Mouse (Mus musculus) ES-Bruce4 (cell line): ENCODE measurements around the gene AW551984. TPM values are rescaled to one million over a fixed set of nuclear protein-coding genes. Genes with fewer than 3 reads are reported as not detected.

Experiments used
- H3K27ac ChIP-seq: 2 replicates; pipeline ENCODE4 v1.5.1; 2012; ENCODE audit warnings: low read length, inconsistent platforms; ENCODE audit not compliant: insufficient read depth
- H3K27me3 ChIP-seq: 2 replicates; pipeline ENCODE4 v1.6.1; 2012; ENCODE audit warnings: mild to moderate bottlenecking, low read length, inconsistent platforms; ENCODE audit not compliant: control insufficient read depth, poor library complexity, insufficient read depth, severe bottlenecking
- H3K36me3 ChIP-seq: 2 replicates; pipeline ENCODE4 v1.6.1; 2012; ENCODE audit warnings: inconsistent platforms, mild to moderate bottlenecking, low read length, moderate library complexity; ENCODE audit not compliant: control insufficient read depth, poor library complexity, insufficient read depth, severe bottlenecking
- H3K4me1 ChIP-seq: one replicate; pipeline ENCODE4 v1.8.1; 2011; ENCODE audit warnings: low read length; ENCODE audit not compliant: control insufficient read depth, insufficient read depth
- H3K4me3 ChIP-seq: 2 replicates; pipeline ENCODE4 v1.5.1; 2011; ENCODE audit warnings: low read depth, mild to moderate bottlenecking, low read length
- H3K9ac ChIP-seq: 2 replicates; pipeline ENCODE4 v1.6.1; 2012; ENCODE audit warnings: low read depth, mild to moderate bottlenecking, inconsistent platforms; ENCODE audit not compliant: poor library complexity, severe bottlenecking
- H3K9me3 ChIP-seq: replicated peaks from 2 replicates; pipeline ENCODE4 v1.6.1; 2012; ENCODE audit warnings: mild to moderate bottlenecking, low read length, inconsistent platforms; ENCODE audit not compliant: control insufficient read depth, poor library complexity, insufficient read depth, severe bottlenecking
- CTCF ChIP-seq: IDR thresholded peaks from one replicate; pipeline ENCODE4 v1.8.1; 2011; ENCODE audit warnings: low read depth, low read length
- EP300 ChIP-seq: IDR thresholded peaks from 2 replicates; pipeline ENCODE4 v1.6.1; 2011; ENCODE audit warnings: low read depth, low read length; ENCODE audit not compliant: insufficient read depth
- POLR2A ChIP-seq: IDR thresholded peaks from one replicate; pipeline ENCODE4 v1.8.1; 2011; ENCODE audit warnings: low read length; ENCODE audit not compliant: insufficient read depth
- polyA plus RNA-seq: library from polyadenylated mRNA; stranded (reverse); fragments of >200 nt; gene quantifications from 2 replicates; pipeline ENCODE4 v1.2.4, GENCODE M21; 2011; ENCODE audit warnings: low read depth; ENCODE audit not compliant: missing spikeins, insufficient read depth, insufficient read length

Gene AW551984
- polyA plus RNA-seq, 1 experiment: 1.5 TPM

GRCm38 (mm10) chr9:39550806-39551205 is 53.4 kb downstream of the AW551984 start:
- H3K4me1 ChIP-seq: no peaks in the 10 kb centered on the region
- H3K27ac ChIP-seq: no peak overlapping the region
- TF ChIP-seq POLR2A: no peak
- no peak for TF ChIP-seq CTCF
- TF ChIP-seq EP300: no peak
- H3K4me3 ChIP-seq: no peak overlapping the region
- no peaks in the 10 kb centered on the region for H3K27me3 ChIP-seq
- no peak overlapping the region for H3K9ac ChIP-seq
- no peaks in the 10 kb centered on the region for H3K36me3 ChIP-seq
- no peaks in the 10 kb centered on the region for H3K9me3 ChIP-seq

Other genes with a start within 250 kb of the AW551984 start
- gene Olfr951, start 217.0 kb downstream of the AW551984 start, polyA plus RNA-seq: not detected in 2 replicates
- gene Olfr952, start 177.3 kb downstream of the AW551984 start, polyA plus RNA-seq: not detected in 2 replicates
- not detected in 2 replicates for gene Olfr954, start 147.7 kb downstream of the AW551984 start, polyA plus RNA-seq
- not detected in 2 replicates for gene Olfr955, start 132.5 kb downstream of the AW551984 start, polyA plus RNA-seq
- not detected in 2 replicates for gene Olfr44, start 110.4 kb downstream of the AW551984 start, polyA plus RNA-seq
- gene Olfr957, start 88.6 kb downstream of the AW551984 start, polyA plus RNA-seq: not detected in 2 replicates
- gene Olfr958, start 50.3 kb downstream of the AW551984 start, polyA plus RNA-seq: not detected in 2 replicates
- not detected in 2 replicates for gene Olfr959, start 28.8 kb downstream of the AW551984 start, polyA plus RNA-seq
- not detected in 2 replicates for gene Olfr148, start 6.3 kb upstream of the AW551984 start, polyA plus RNA-seq
- not detected in 2 replicates for gene Olfr960, start 17.0 kb upstream of the AW551984 start, polyA plus RNA-seq
- not detected in 2 replicates for gene Olfr961, start 40.7 kb upstream of the AW551984 start, polyA plus RNA-seq
- gene Olfr963, start 62.8 kb upstream of the AW551984 start, polyA plus RNA-seq: not detected in 2 replicates
- not detected in 2 replicates for gene Olfr149, start 102.7 kb upstream of the AW551984 start, polyA plus RNA-seq
- gene Olfr965, start 107.0 kb upstream of the AW551984 start, polyA plus RNA-seq: not detected in 2 replicates
- gene Olfr150, start 126.6 kb upstream of the AW551984 start, polyA plus RNA-seq: not detected in 2 replicates
- gene Olfr967, start 141.8 kb upstream of the AW551984 start, polyA plus RNA-seq: not detected in 2 replicates
- gene Olfr968, start 178.8 kb upstream of the AW551984 start, polyA plus RNA-seq: not detected in 2 replicates
- not detected in 2 replicates for gene Olfr969, start 186.5 kb upstream of the AW551984 start, polyA plus RNA-seq
- gene Olfr970, start 204.5 kb upstream of the AW551984 start, polyA plus RNA-seq: not detected in 2 replicates
- not detected in 2 replicates for gene Olfr971, start 232.5 kb upstream of the AW551984 start, polyA plus RNA-seq